Mouse (Mus musculus) induced T-regulatory cell, adult 2 months (primary cell): Measurements from ENCODE around the gene Wnt10a.
A peak's percentile ranks its signal among the peaks of the same experiment; 100 is the strongest.

Experiments
- DNase-seq: peaks from one replicate; pipeline ENCODE4 v3.0.0-alpha.2; 2012; ENCODE audit warnings: low read depth

The Wnt10a gene

GRCm38 (mm10) chr1:74784041-74784759, 7.1 kb upstream of the Wnt10a start:
- peak; percentile 60 for DNase-seq

- DNase-seq = peak; percentile 89
Measured at GRCm38 (mm10) chr1:74787846-74788245, 3.5 kb upstream of the Wnt10a start.

GRCm38 (mm10) chr1:74788603-74789176, 2.6 kb upstream of the Wnt10a start:
- DNase-seq = no peak

GRCm38 (mm10) chr1:74790095-74790494, 1.2 kb upstream of the Wnt10a start:
- no peak for DNase-seq

GRCm38 (mm10) chr1:74792831-74793660, 1.7 kb downstream of the Wnt10a start:
- no peak for DNase-seq

- peak; percentile 34 for DNase-seq
Measured at GRCm38 (mm10) chr1:74794487-74795144, 3.3 kb downstream of the Wnt10a start.

- no peak for DNase-seq
Measured at GRCm38 (mm10) chr1:74795145-74795529, 3.8 kb downstream of the Wnt10a start.

GRCm38 (mm10) chr1:74797459-74797858, 6.1 kb downstream of the Wnt10a start:
- DNase-seq = no peak

- peak; percentile 64 for DNase-seq
Measured at GRCm38 (mm10) chr1:74800424-74800888, 9.1 kb downstream of the Wnt10a start.

GRCm38 (mm10) chr1:74801631-74802140, 10.4 kb downstream of the Wnt10a start:
- DNase-seq = no peak

- peak; percentile 87 for DNase-seq
Measured at GRCm38 (mm10) chr1:74802795-74803656, 11.7 kb downstream of the Wnt10a start.

- peak; percentile 27 for DNase-seq
Measured at GRCm38 (mm10) chr1:74804211-74804870, 13.0 kb downstream of the Wnt10a start.

GRCm38 (mm10) chr1:74805340-74805835, 14.1 kb downstream of the Wnt10a start:
- DNase-seq = peak; percentile 28

GRCm38 (mm10) chr1:74805843-74806242, 14.5 kb downstream of the Wnt10a start:
- DNase-seq = no peak

GRCm38 (mm10) chr1:74806360-74807311, 15.3 kb downstream of the Wnt10a start:
- peak; percentile 91 for DNase-seq

GRCm38 (mm10) chr1:74807551-74808071, 16.3 kb downstream of the Wnt10a start:
- no peak for DNase-seq

- peak; percentile 93 for DNase-seq
Measured at GRCm38 (mm10) chr1:74808078-74808477, 16.8 kb downstream of the Wnt10a start.

GRCm38 (mm10) chr1:74809007-74809406, 17.7 kb downstream of the Wnt10a start:
- DNase-seq = peak; percentile 37
